Comparison of ENCODE assay signal across 7 mouse cellular contexts in genomic region chr11:102603496-102603850, GRCm38 (mm10). TPM values are rescaled to one million over a fixed set of nuclear protein-coding genes. Genes with fewer than 3 reads are reported as not detected.
DNase-seq lines count a peak whose midpoint lies in the region; TF ChIP-seq lines count a peak whose summit lies in the region.

No protein-coding gene starts in this region.

- DNase-seq in ES-CJ7 (ENCODE audit: low read depth, low spot score) = peak; percentile 92
- peak; percentile 68 for DNase-seq in adrenal gland, postnatal 10 days
- DNase-seq in gastrocnemius, postnatal 14 days = peak; percentile 47
- DNase-seq in kidney, adult 11 months = peak; percentile 50
- peak; percentile 52 for DNase-seq in lung, adult 2 months
- DNase-seq in retina, embryonic 14.5 days (ENCODE audit: low spot score) = peak; percentile 82
- DNase-seq in cerebellum, adult 9-11 months = no peak

- peak overlapping the region; percentile 54 for H3K4me3 ChIP-seq in lung, adult 2 months (replicated peaks; ENCODE audit: extremely low read depth, low read depth, low read length)

- TF ChIP-seq CTCF in lung, adult 2 months (IDR thresholded peaks at IDR 0.05; ENCODE audit: insufficient read depth, low read length) = no peak

- 1% methylated on average over 10 of the region's 10 CpGs for WGBS in lung, adult 2 months

- TF ChIP-seq POLR2A in lung, adult 2 months (IDR thresholded peaks at IDR 0.05; ENCODE audit: borderline replicate concordance, extremely low read depth, low read depth, low read length) = no peak

- H3K4me1 ChIP-seq in lung, adult 2 months (ENCODE audit: control insufficient read depth, insufficient read depth, low read length) = 0 out of 2 replicates have a peak, but pooled peaks cover 4% of the 10 kb centered on the region

- intact Hi-C loops in gastrocnemius, postnatal 14 days (cut with DNase I; ENCODE audit: low total_unique reads) = no loop called here

RNA-seq across cellular contexts. Expression of gene Fzd2, which starts 0.7 kb away (rescaled TPM):
- 1 to 10 TPM; 6.3 to 7.2 TPM for total RNA-seq in adrenal gland, postnatal 10 days (2021)
- total RNA-seq in gastrocnemius, postnatal 14 days (2021) = 1 to 10 TPM; 3.6 to 7.3 TPM
- 45.5 and 50.9 TPM in 2 replicates for polyA plus RNA-seq in lung, adult 2 months (2012; rRNA removed)

RNA-seq across cellular contexts. Expression of gene Gm11627, which starts 24.2 kb away (rescaled TPM):
- under 1 TPM; 0.51 to 0.64 TPM for total RNA-seq in adrenal gland, postnatal 10 days (2021)
- under 1 TPM; 0.38 to 0.66 TPM for total RNA-seq in gastrocnemius, postnatal 14 days (2021)
- polyA plus RNA-seq in lung, adult 2 months (2012; rRNA removed) = 2.4 and 2.5 TPM in 2 replicates

RNA-seq across cellular contexts. Expression of gene Gpatch8, which starts 47.3 kb away (rescaled TPM):
- total RNA-seq in adrenal gland, postnatal 10 days (2021) = 10 to 100 TPM; 27.6 to 34.7 TPM
- 10 to 100 TPM; 21.1 to 27.7 TPM for total RNA-seq in gastrocnemius, postnatal 14 days (2021)
- polyA plus RNA-seq in lung, adult 2 months (2012; rRNA removed) = 15.0 and 17.3 TPM in 2 replicates
